Mouse (Mus musculus) 416B (cell line): ENCODE data around the gene Noa1.

ENCODE experiments used
- DNase-seq: peaks from one replicate; pipeline ENCODE4 v3.0.0; 2011; ENCODE audit warnings: low read depth

The Noa1 gene

GRCm38 (mm10) chr5:77309924-77310772 lies at the start of gene Noa1, which contains the start of gene Polr2b:
TSS of gene Noa1 (minus strand) at chr5:77310084.
TSS of gene Polr2b (plus strand) at chr5:77310147.
- peak; percentile 99 for DNase-seq

GRCm38 (mm10) chr5:77358347-77358746 lies 48.5 kb upstream of the Noa1 start:
- DNase-seq: no peak

GRCm38 (mm10) chr5:77357405-77358149 lies 47.7 kb upstream of the Noa1 start:
- no peak for DNase-seq

- no peak for DNase-seq
Measured at GRCm38 (mm10) chr5:77355307-77356265, 45.7 kb upstream of the Noa1 start.

GRCm38 (mm10) chr5:77354361-77354787 lies 44.5 kb upstream of the Noa1 start:
- peak; percentile 85 for DNase-seq

GRCm38 (mm10) chr5:77351691-77352090 lies 41.8 kb upstream of the Noa1 start:
- no peak for DNase-seq

- DNase-seq: no peak
Measured at GRCm38 (mm10) chr5:77349971-77350658, 40.2 kb upstream of the Noa1 start.

- DNase-seq: no peak
Measured at GRCm38 (mm10) chr5:77348901-77349300, 39.0 kb upstream of the Noa1 start.

- no peak for DNase-seq
Measured at GRCm38 (mm10) chr5:77340033-77340432, 30.1 kb upstream of the Noa1 start.

GRCm38 (mm10) chr5:77330154-77330553 lies 20.3 kb upstream of the Noa1 start:
- peak; percentile 65 for DNase-seq

- no peak for DNase-seq
Measured at GRCm38 (mm10) chr5:77324936-77325335, 15.1 kb upstream of the Noa1 start.

- no peak for DNase-seq
Measured at GRCm38 (mm10) chr5:77314986-77315385, 5.1 kb upstream of the Noa1 start.

- no peak for DNase-seq
Measured at GRCm38 (mm10) chr5:77314206-77314605, 4.3 kb upstream of the Noa1 start.

GRCm38 (mm10) chr5:77309051-77309906 lies 605 bp downstream of the Noa1 start:
- DNase-seq: peak; percentile 21

GRCm38 (mm10) chr5:77307821-77308553 lies 1.9 kb downstream of the Noa1 start:
- no peak for DNase-seq

GRCm38 (mm10) chr5:77301296-77301903 lies 8.5 kb downstream of the Noa1 start:
- DNase-seq: peak; percentile 70

GRCm38 (mm10) chr5:77299486-77299885 lies 10.4 kb downstream of the Noa1 start:
- no peak for DNase-seq

GRCm38 (mm10) chr5:77292803-77293522 lies 16.9 kb downstream of the Noa1 start:
- peak; percentile 72 for DNase-seq
